Mouse (Mus musculus) cerebellum, adult 2 months (tissue): Measurements from ENCODE around the gene Arl9.

Experiments used
- CTCF ChIP-seq: fragments of 200-500 bp; IDR thresholded peaks from 2 replicates; pipeline ENCODE4 v1.5.1; 2011; ENCODE audit warnings: low read depth, mild to moderate bottlenecking, control low read depth, low read length, moderate library complexity, borderline replicate concordance; ENCODE audit not compliant: insufficient read depth
- POLR2A ChIP-seq: fragments of 200-500 bp; IDR thresholded peaks from 2 replicates; pipeline ENCODE4 v1.6.1; 2011; ENCODE audit warnings: low read length, control low read depth, borderline replicate concordance; ENCODE audit not compliant: insufficient read depth

- TF ChIP-seq CTCF, result no peak
- no peak for TF ChIP-seq POLR2A
Measured at GRCm38 (mm10) chr5:77013171-77013570, 9.3 kb downstream of the Arl9 start.
